11 mouse cellular contexts compared by ENCODE assay signal in the genomic region with DNA sequence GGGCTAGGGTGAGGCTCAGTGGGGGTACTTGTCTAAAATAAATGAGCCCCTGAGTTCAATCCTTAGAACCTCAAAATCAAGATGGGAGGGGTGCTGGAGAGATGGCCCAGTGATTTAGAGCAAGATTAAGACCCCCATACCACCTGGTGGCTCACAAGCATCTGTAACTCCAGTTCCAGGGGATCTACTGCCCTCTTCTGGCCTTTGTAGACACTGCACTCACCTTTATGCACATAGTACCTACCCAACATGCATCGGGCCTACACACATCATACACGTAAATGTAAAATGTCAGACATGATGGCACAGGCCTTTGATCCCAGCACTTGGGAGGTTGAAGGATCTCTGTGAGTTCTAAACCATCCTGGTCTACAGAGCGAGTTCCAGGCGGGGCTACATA. TPM values are rescaled to one million over a fixed set of nuclear protein-coding genes. Genes with fewer than 3 reads are reported as not detected.
DNase-seq lines count a peak whose midpoint lies in the region; ATAC-seq and TF ChIP-seq lines count a peak whose summit lies in the region.
"Had no signal": no experiment of that assay in that cellular context is flagged by ENCODE, and none has a peak within 500 bp of the region (broad histone marks: within the 10 kb centered on the region; RNA-seq: fewer than 3 reads in every experiment).

No protein-coding gene starts in this region.

- no peaks in the 10 kb centered on the region for H3K36me3 ChIP-seq in forebrain, postnatal 0 days (ENCODE audit: insufficient read depth)
- H3K36me3 ChIP-seq in forebrain, embryonic 15.5 days = no peaks in the 10 kb centered on the region
- no peaks in the 10 kb centered on the region for H3K36me3 ChIP-seq in G1E (replicated peaks)

- no peaks in the 10 kb centered on the region for H3K9me3 ChIP-seq in forebrain, postnatal 0 days (ENCODE audit: low read length)
- H3K9me3 ChIP-seq in forebrain, embryonic 15.5 days = no peaks in the 10 kb centered on the region
- peaks cover 4% of the 10 kb centered on the region for H3K9me3 ChIP-seq in G1E (replicated peaks)

- 93% methylated on average over 4 of the region's 4 CpGs for WGBS in forebrain, postnatal 0 days
- 92% methylated on average over 4 of the region's 4 CpGs for WGBS in forebrain, embryonic 15.5 days

- DNase-seq in forebrain, postnatal 0 days = peak; percentile 16
- peak; percentile 16 to 44 for DNase-seq in left cerebral cortex, postnatal 14 days (ENCODE audit: low spot score in 2 of 2)
- DNase-seq in left cerebral cortex, adult 11 months (ENCODE audit: low spot score) = no peak
- DNase-seq in G1E (ENCODE audit: low spot score) = no peak
- DNase-seq in kidney, postnatal 25 days = peak; percentile 39 to 72
- no peak for DNase-seq in cerebellum, adult 9-11 months

- no peaks in the 10 kb centered on the region for H3K4me1 ChIP-seq in forebrain, postnatal 0 days (ENCODE audit: insufficient read depth)
- no peaks in the 10 kb centered on the region for H3K4me1 ChIP-seq in forebrain, embryonic 15.5 days
- H3K4me1 ChIP-seq in G1E (ENCODE audit: insufficient read depth, low read depth, low read length) = no peaks in the 10 kb centered on the region

- ATAC-seq in forebrain, postnatal 0 days = no peak
- ATAC-seq in forebrain, embryonic 15.5 days (replicated peaks) = no peak
- no peak for ATAC-seq in G1E (ENCODE audit: extremely low read depth, insufficient number of reproducible peaks, low FRiP score, poor library complexity, severe bottlenecking)
- ATAC-seq in granulocyte monocyte progenitor cell, adult 5-6 weeks (replicated peaks; ENCODE audit: poor library complexity, severe bottlenecking) = no peak

- no peak overlapping the region for H3K27ac ChIP-seq in forebrain, postnatal 0 days (ENCODE audit: low read depth, low read length)
- H3K27ac ChIP-seq in forebrain, embryonic 15.5 days (replicated peaks) = no peak overlapping the region

- intact Hi-C loops in left cerebral cortex, postnatal 14 days (cut with DNase I) = no loop called here

- H3K27me3 ChIP-seq in forebrain, postnatal 0 days (ENCODE audit: insufficient read depth, low read length) = no peaks in the 10 kb centered on the region
- H3K27me3 ChIP-seq in forebrain, embryonic 15.5 days = no peaks in the 10 kb centered on the region
- peaks cover 2% of the 10 kb centered on the region; the same call in 1 of the 2 replicates for H3K27me3 ChIP-seq in G1E (ENCODE audit: insufficient read depth, low read length)

- no peak overlapping the region for H3K4me3 ChIP-seq in forebrain, postnatal 0 days (ENCODE audit: low read depth, low read length)
- H3K4me3 ChIP-seq in forebrain, embryonic 15.5 days = no peak overlapping the region
- H3K4me3 ChIP-seq in G1E (ENCODE audit: low read depth, low read length) = no peak overlapping the region

- H3K9ac ChIP-seq in forebrain, postnatal 0 days = no peak overlapping the region
- H3K9ac ChIP-seq in forebrain, embryonic 15.5 days (replicated peaks) = no peak overlapping the region

- peak; percentile 56 for TF ChIP-seq CTCF in forebrain, postnatal 0 days (IDR thresholded peaks at IDR 0.05; ENCODE audit: low read depth)
- peak; percentile 43; the same call in 1 of the 2 replicates for TF ChIP-seq CTCF in G1E (IDR thresholded peaks at IDR 0.05; ENCODE audit: low read depth, low read length)

- H3K4me2 ChIP-seq in forebrain, postnatal 0 days (ENCODE audit: low read depth) = no peak overlapping the region
- no peak overlapping the region for H3K4me2 ChIP-seq in forebrain, embryonic 15.5 days (replicated peaks)
- H3K4me2 ChIP-seq: midbrain, embryonic 11.5 days had no signal

RNA-seq across cellular contexts. Expression of a gene that starts 11.8 kb away (rescaled TPM):
- total RNA-seq in forebrain, postnatal 0 days (2014; rRNA removed) = 12.2 and 19.5 TPM in 2 replicates
- polyA plus RNA-seq in forebrain, postnatal 0 days (2015; fragmentation: Nextera tagmentation; extraction: Ambion mirVana) = 10.9 and 12.7 TPM in 2 replicates
- 6.8 TPM in 2 replicates for polyA plus RNA-seq in forebrain, embryonic 15.5 days (2015; fragmentation: Nextera tagmentation; extraction: Ambion mirVana)
- total RNA-seq in left cerebral cortex, postnatal 14 days (2021) = 10 to 100 TPM; 10.7 to 11.0 TPM
- total RNA-seq in G1E (2014; fragmentation: Nextera tagmentation) (not detected in 2 replicates), G1E (2017) (0.05 TPM in 1 of 2 replicates, not detected in the other)
- not detected in 2 replicates for polyA plus RNA-seq in G1E (2012)
- not detected in 2 replicates for total RNA-seq in granulocyte monocyte progenitor cell, adult 5-6 weeks (2014; fragmentation: Nextera tagmentation)
- not detected in 2 replicates for total RNA-seq in granulocyte monocyte progenitor cell, adult 5-6 weeks (2017)

RNA-seq across cellular contexts. Expression of a gene that starts 14.0 kb away (rescaled TPM):
- total RNA-seq in forebrain, postnatal 0 days (2014; rRNA removed) = 0.38 and 1.1 TPM in 2 replicates
- polyA plus RNA-seq in forebrain, postnatal 0 days (2015; fragmentation: Nextera tagmentation; extraction: Ambion mirVana) = 0.67 and 0.84 TPM in 2 replicates
- polyA plus RNA-seq in forebrain, embryonic 15.5 days (2015; fragmentation: Nextera tagmentation; extraction: Ambion mirVana) = not detected in 2 replicates
- total RNA-seq in left cerebral cortex, postnatal 14 days (2021) = not detected
- not detected in 2 replicates for total RNA-seq in G1E (2014; fragmentation: Nextera tagmentation)
- not detected in 2 replicates for total RNA-seq in G1E (2017)
- polyA plus RNA-seq in G1E (2012) = not detected in 2 replicates
- total RNA-seq in granulocyte monocyte progenitor cell, adult 5-6 weeks (2014; fragmentation: Nextera tagmentation) = not detected in 2 replicates
- not detected in 2 replicates for total RNA-seq in granulocyte monocyte progenitor cell, adult 5-6 weeks (2017)
- total RNA-seq: common myeloid progenitor, adult 5-6 weeks; layer of hippocampus, postnatal 10 days had no signal
- polyA plus RNA-seq: midbrain, embryonic 11.5 days had no signal

RNA-seq across cellular contexts. Expression of a gene that starts 32.4 kb away (rescaled TPM):
- 44.2 and 44.7 TPM in 2 replicates for total RNA-seq in forebrain, postnatal 0 days (2014; rRNA removed)
- 47.2 and 48.7 TPM in 2 replicates for polyA plus RNA-seq in forebrain, postnatal 0 days (2015; fragmentation: Nextera tagmentation; extraction: Ambion mirVana)
- 42.6 and 45.3 TPM in 2 replicates for polyA plus RNA-seq in forebrain, embryonic 15.5 days (2015; fragmentation: Nextera tagmentation; extraction: Ambion mirVana)
- total RNA-seq in left cerebral cortex, postnatal 14 days (2021) = 10 to 100 TPM; 11.6 to 15.2 TPM
- 14.2 and 17.2 TPM in 2 replicates for total RNA-seq in G1E (2014; fragmentation: Nextera tagmentation)
- 9.7 and 11.4 TPM in 2 replicates for total RNA-seq in G1E (2017)
- polyA plus RNA-seq in G1E (2012) = 34.9 and 35.8 TPM in 2 replicates
- 1.7 and 2.0 TPM in 2 replicates for total RNA-seq in granulocyte monocyte progenitor cell, adult 5-6 weeks (2014; fragmentation: Nextera tagmentation)
- 1.6 and 1.8 TPM in 2 replicates for total RNA-seq in granulocyte monocyte progenitor cell, adult 5-6 weeks (2017)

RNA-seq across cellular contexts. Expression of a gene that starts 39.9 kb away (rescaled TPM):
- total RNA-seq in forebrain, postnatal 0 days (2014; rRNA removed) = 0.43 and 0.77 TPM in 2 replicates
- 0.28 and 0.86 TPM in 2 replicates for polyA plus RNA-seq in forebrain, postnatal 0 days (2015; fragmentation: Nextera tagmentation; extraction: Ambion mirVana)
- 1.0 and 1.3 TPM in 2 replicates for polyA plus RNA-seq in forebrain, embryonic 15.5 days (2015; fragmentation: Nextera tagmentation; extraction: Ambion mirVana)
- 1 to 10 TPM in 1 of 2 experiments, not detected in 1; 1.2 TPM for total RNA-seq in left cerebral cortex, postnatal 14 days (2021)
- total RNA-seq in G1E (2014; fragmentation: Nextera tagmentation) (2.7 TPM in 1 of 2 replicates, not detected in the other), G1E (2017) (0.71 and 1.1 TPM in 2 replicates)
- 6.1 and 6.6 TPM in 2 replicates for polyA plus RNA-seq in G1E (2012)
- 7.5 and 8.5 TPM in 2 replicates for total RNA-seq in granulocyte monocyte progenitor cell, adult 5-6 weeks (2014; fragmentation: Nextera tagmentation)
- 0.57 and 1.0 TPM in 2 replicates for total RNA-seq in granulocyte monocyte progenitor cell, adult 5-6 weeks (2017)

Comparison
In these comparisons a context has a peak if more than half of its experiments do, and no peak if none do; other contexts are left out.
1. DNase-seq: peak in forebrain, postnatal 0 days (single experiment), left cerebral cortex, postnatal 14 days (2 of 2) and kidney, postnatal 25 days (2 of 2); none in left cerebral cortex, adult 11 months (single experiment), G1E (single experiment) and cerebellum, adult 9-11 months (single experiment).
2. RNA of a gene that starts 11.8 kb away (total RNA-seq): 12.2 to 19.5 TPM in forebrain, postnatal 0 days and 10.7 to 11.0 TPM in left cerebral cortex, postnatal 14 days; 0.05 TPM in G1E and not detected in granulocyte monocyte progenitor cell, adult 5-6 weeks; every median in the first group is over 10 times any median in the second.